Mouse (Mus musculus) C2C12 (cell line): ENCODE data around the gene Als2cr12. TPM values are rescaled to one million over a fixed set of nuclear protein-coding genes. Genes with fewer than 3 reads are reported as not detected.

Experiments used
- H3K27me3 ChIP-seq: one replicate; pipeline ENCODE4 v1.6.1; 2011; ENCODE audit not compliant: control insufficient read depth, insufficient read depth, insufficient read length
- H3K36me3 ChIP-seq: one replicate; pipeline ENCODE4 v1.6.1; 2011; ENCODE audit not compliant: control insufficient read depth, insufficient read depth
- H3K4me3 ChIP-seq: one replicate; pipeline ENCODE4 v1.5.1; 2011; ENCODE audit warnings: mild to moderate bottlenecking, control low read depth; ENCODE audit not compliant: poor library complexity, insufficient read depth, severe bottlenecking
- H3K79me2 ChIP-seq: one replicate; pipeline ENCODE4 v1.6.1; 2011; ENCODE audit not compliant: control insufficient read depth, insufficient read depth
- H3K79me3 ChIP-seq: one replicate; pipeline ENCODE4 v1.6.1; 2011; ENCODE audit warnings: low read depth, control low read depth
- H3ac ChIP-seq: one replicate; pipeline ENCODE3; 2011; ENCODE audit warnings: low read depth; ENCODE audit not compliant: control insufficient read depth, insufficient read length
- CEBPB ChIP-seq: IDR thresholded peaks from one replicate; pipeline ENCODE4 v1.6.1; 2011; ENCODE audit warnings: low read depth, mild to moderate bottlenecking, control low read depth, moderate library complexity
- CTCF ChIP-seq: IDR thresholded peaks from one replicate; pipeline ENCODE4 v1.5.1; 2011; ENCODE audit not compliant: control insufficient read depth, insufficient read depth, insufficient read length
- FOSL1 ChIP-seq: IDR thresholded peaks from one replicate; pipeline ENCODE4 v1.8.0; 2011; ENCODE audit warnings: mild to moderate bottlenecking, low read length; ENCODE audit not compliant: poor library complexity, insufficient read depth, severe bottlenecking
- MAX ChIP-seq: IDR thresholded peaks from one replicate; pipeline ENCODE4 v1.6.1; 2011; ENCODE audit warnings: mild to moderate bottlenecking, control low read depth
- MYOD1 ChIP-seq: IDR thresholded peaks from one replicate; pipeline ENCODE4 v1.6.1; 2011; ENCODE audit warnings: low read depth; ENCODE audit not compliant: control insufficient read depth, insufficient read length
- MYOG ChIP-seq: IDR thresholded peaks from one replicate; pipeline ENCODE4 v1.6.1; 2011; ENCODE audit not compliant: control insufficient read depth, insufficient read length; ENCODE audit errors: extremely low read depth
- USF1 ChIP-seq: IDR thresholded peaks from one replicate; pipeline ENCODE4 v1.6.1; 2011; ENCODE audit warnings: low read depth, mild to moderate bottlenecking, control low read depth, moderate library complexity
- polyA plus RNA-seq: library from polyadenylated mRNA; unstranded; fragments of >200 nt; fragmentation: generic; extraction: Trizol; gene quantifications from one replicate; pipeline ENCODE4 v1.2.1, GENCODE M21; 2012; ENCODE audit warnings: missing spikeins

Gene Als2cr12
- polyA plus RNA-seq, 1 experiment = 0.23 TPM

GRCm38 (mm10) chr1:58716883-58717220 is 21.1 kb upstream of the Als2cr12 start:
- Histone ChIP-seq H3K79me3 (peaks cover 50% of the 10 kb centered on the region), H3K36me3 (peaks cover 37% of the 10 kb centered on the region), H3K27me3 (no peaks in the 10 kb centered on the region), H3K79me2 (peaks cover 87% of the 10 kb centered on the region), H3ac (no peak overlapping the region), H3K4me3 (no peak overlapping the region)
- TF ChIP-seq USF1 (no peak), FOSL1 (no peak), MYOD1 (no peak), CEBPB (no peak), MYOG (no peak), MAX (no peak), CTCF (no peak)

- Histone ChIP-seq H3K79me3 (peaks cover 48% of the 10 kb centered on the region), H3K4me3 (no peak overlapping the region), H3K27me3 (no peaks in the 10 kb centered on the region), H3ac (no peak overlapping the region), H3K79me2 (peaks cover 81% of the 10 kb centered on the region), H3K36me3 (peaks cover 36% of the 10 kb centered on the region)
- TF ChIP-seq MAX (no peak), MYOD1 (no peak), CEBPB (no peak), MYOG (no peak), FOSL1 (no peak), CTCF (no peak), USF1 (no peak)
Observed at GRCm38 (mm10) chr1:58716162-58716882, 20.5 kb upstream of the Als2cr12 start.

GRCm38 (mm10) chr1:58715536-58715935 is 19.7 kb upstream of the Als2cr12 start:
- H3ac ChIP-seq = no peak overlapping the region
- H3K36me3 ChIP-seq = peaks cover 36% of the 10 kb centered on the region
- peaks cover 48% of the 10 kb centered on the region for H3K79me3 ChIP-seq
- no peaks in the 10 kb centered on the region for H3K27me3 ChIP-seq
- TF ChIP-seq MAX (no peak), USF1 (no peak), CTCF (no peak), FOSL1 (no peak), MYOG (no peak), CEBPB (no peak), MYOD1 (no peak)
- no peak overlapping the region for H3K4me3 ChIP-seq
- peaks cover 73% of the 10 kb centered on the region for H3K79me2 ChIP-seq

DNA sequence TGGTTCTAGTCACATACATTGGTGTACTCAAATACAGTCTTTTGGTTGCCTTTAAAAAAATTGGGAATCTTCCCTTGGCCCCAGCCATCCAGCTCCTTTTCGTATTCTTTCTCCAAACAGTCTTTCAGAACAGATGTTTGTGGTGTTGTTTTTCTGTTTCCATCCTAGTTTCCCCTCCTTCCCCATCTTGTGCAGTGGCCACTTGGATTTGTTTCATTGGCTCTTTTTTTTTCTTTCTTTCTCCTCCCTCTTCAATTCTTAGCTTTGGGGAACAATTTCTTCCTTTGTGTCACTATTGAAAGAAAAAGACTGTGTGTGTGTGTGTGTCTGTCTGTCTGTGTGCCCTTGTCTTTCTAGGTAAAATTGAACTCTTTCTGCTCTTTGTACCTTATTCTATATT is 18.6 kb upstream of the Als2cr12 start:
- H3K4me3 ChIP-seq = peak overlapping the region; percentile 69
- no peak for TF ChIP-seq MYOG
- TF ChIP-seq CTCF = no peak
- no peak for TF ChIP-seq CEBPB
- no peak for TF ChIP-seq MAX
- no peak for TF ChIP-seq FOSL1
- TF ChIP-seq MYOD1 = no peak
- TF ChIP-seq USF1 = no peak

GRCm38 (mm10) chr1:58713893-58714231 is 18.1 kb upstream of the Als2cr12 start:
- H3K27me3 ChIP-seq = no peaks in the 10 kb centered on the region
- H3ac ChIP-seq = peak overlapping the region; percentile 74
- H3K79me3 ChIP-seq = peaks cover 40% of the 10 kb centered on the region
- H3K4me3 ChIP-seq = peak overlapping the region; percentile 69
- peaks cover 36% of the 10 kb centered on the region for H3K36me3 ChIP-seq
- TF ChIP-seq CTCF (no peak), CEBPB (no peak), USF1 (no peak), FOSL1 (no peak), MYOD1 (no peak), MAX (no peak), MYOG (no peak)
- H3K79me2 ChIP-seq = peaks cover 58% of the 10 kb centered on the region

More for the DNA sequence above, 18.6 kb upstream of the Als2cr12 start:
- Histone ChIP-seq H3K79me2 (peaks cover 63% of the 10 kb centered on the region), H3K27me3 (no peaks in the 10 kb centered on the region), H3K79me3 (peaks cover 40% of the 10 kb centered on the region), H3ac (peak overlapping the region; percentile 7), H3K36me3 (peaks cover 36% of the 10 kb centered on the region)
